Mouse (Mus musculus) C2C12 (cell line): ENCODE measurements around the gene Pip5kl1. TPM values are rescaled to one million over a fixed set of nuclear protein-coding genes. Genes with fewer than 3 reads are reported as not detected.
A peak's percentile ranks its signal among the peaks of the same experiment; 100 is the strongest.

Source experiments
- H3K27me3 ChIP-seq: one replicate; pipeline ENCODE4 v1.6.1; 2011; ENCODE audit not compliant: control insufficient read depth, insufficient read depth, insufficient read length
- H3K36me3 ChIP-seq: one replicate; pipeline ENCODE4 v1.6.1; 2011; ENCODE audit not compliant: control insufficient read depth, insufficient read depth
- H3K4me3 ChIP-seq: one replicate; pipeline ENCODE4 v1.5.1; 2011; ENCODE audit warnings: mild to moderate bottlenecking, control low read depth; ENCODE audit not compliant: poor library complexity, insufficient read depth, severe bottlenecking
- H3K79me2 ChIP-seq: one replicate; pipeline ENCODE4 v1.6.1; 2011; ENCODE audit not compliant: control insufficient read depth, insufficient read depth
- H3K79me3 ChIP-seq: one replicate; pipeline ENCODE4 v1.6.1; 2011; ENCODE audit warnings: low read depth, control low read depth
- H3ac ChIP-seq: one replicate; pipeline ENCODE3; 2011; ENCODE audit warnings: low read depth; ENCODE audit not compliant: control insufficient read depth, insufficient read length
- CEBPB ChIP-seq: IDR thresholded peaks from one replicate; pipeline ENCODE4 v1.6.1; 2011; ENCODE audit warnings: low read depth, mild to moderate bottlenecking, control low read depth, moderate library complexity
- CTCF ChIP-seq: IDR thresholded peaks from one replicate; pipeline ENCODE4 v1.5.1; 2011; ENCODE audit not compliant: control insufficient read depth, insufficient read depth, insufficient read length
- FOSL1 ChIP-seq: IDR thresholded peaks from one replicate; pipeline ENCODE4 v1.8.0; 2011; ENCODE audit warnings: mild to moderate bottlenecking, low read length; ENCODE audit not compliant: poor library complexity, insufficient read depth, severe bottlenecking
- MAX ChIP-seq: IDR thresholded peaks from one replicate; pipeline ENCODE4 v1.6.1; 2011; ENCODE audit warnings: mild to moderate bottlenecking, control low read depth
- MYOD1 ChIP-seq: IDR thresholded peaks from one replicate; pipeline ENCODE4 v1.6.1; 2011; ENCODE audit warnings: low read depth; ENCODE audit not compliant: control insufficient read depth, insufficient read length
- MYOG ChIP-seq: IDR thresholded peaks from one replicate; pipeline ENCODE4 v1.6.1; 2011; ENCODE audit not compliant: control insufficient read depth, insufficient read length; ENCODE audit errors: extremely low read depth
- USF1 ChIP-seq: IDR thresholded peaks from one replicate; pipeline ENCODE4 v1.6.1; 2011; ENCODE audit warnings: low read depth, mild to moderate bottlenecking, control low read depth, moderate library complexity
- polyA plus RNA-seq: library from polyadenylated mRNA; unstranded; fragments of >200 nt; fragmentation: generic; extraction: Trizol; gene quantifications from one replicate; pipeline ENCODE4 v1.2.1, GENCODE M21; 2012; ENCODE audit warnings: missing spikeins

The Pip5kl1 gene
- polyA plus RNA-seq, 1 experiment: 0.05 TPM

GRCm38 (mm10) chr2:32568149-32568548 is 6.4 kb upstream of the Pip5kl1 start:
- Histone ChIP-seq H3K36me3 (peaks cover 8% of the 10 kb centered on the region), H3K4me3 (no peak overlapping the region), H3K79me2 (peaks cover 23% of the 10 kb centered on the region), H3K27me3 (no peaks in the 10 kb centered on the region), H3K79me3 (peaks cover 18% of the 10 kb centered on the region), H3ac (no peak overlapping the region)
- TF ChIP-seq MYOG (no peak), CTCF (no peak), MYOD1 (no peak)

GRCm38 (mm10) chr2:32568941-32569340 is 5.7 kb upstream of the Pip5kl1 start:
- Histone ChIP-seq H3K79me3 (peaks cover 18% of the 10 kb centered on the region), H3K36me3 (peaks cover 14% of the 10 kb centered on the region), H3K27me3 (no peaks in the 10 kb centered on the region), H3ac (no peak overlapping the region), H3K4me3 (no peak overlapping the region), H3K79me2 (peaks cover 23% of the 10 kb centered on the region)
- TF ChIP-seq FOSL1: no peak
- TF ChIP-seq MAX: no peak
- no peak for TF ChIP-seq MYOD1
- no peak for TF ChIP-seq MYOG
- TF ChIP-seq USF1: no peak
- TF ChIP-seq CEBPB: no peak
- no peak for TF ChIP-seq CTCF

DNA sequence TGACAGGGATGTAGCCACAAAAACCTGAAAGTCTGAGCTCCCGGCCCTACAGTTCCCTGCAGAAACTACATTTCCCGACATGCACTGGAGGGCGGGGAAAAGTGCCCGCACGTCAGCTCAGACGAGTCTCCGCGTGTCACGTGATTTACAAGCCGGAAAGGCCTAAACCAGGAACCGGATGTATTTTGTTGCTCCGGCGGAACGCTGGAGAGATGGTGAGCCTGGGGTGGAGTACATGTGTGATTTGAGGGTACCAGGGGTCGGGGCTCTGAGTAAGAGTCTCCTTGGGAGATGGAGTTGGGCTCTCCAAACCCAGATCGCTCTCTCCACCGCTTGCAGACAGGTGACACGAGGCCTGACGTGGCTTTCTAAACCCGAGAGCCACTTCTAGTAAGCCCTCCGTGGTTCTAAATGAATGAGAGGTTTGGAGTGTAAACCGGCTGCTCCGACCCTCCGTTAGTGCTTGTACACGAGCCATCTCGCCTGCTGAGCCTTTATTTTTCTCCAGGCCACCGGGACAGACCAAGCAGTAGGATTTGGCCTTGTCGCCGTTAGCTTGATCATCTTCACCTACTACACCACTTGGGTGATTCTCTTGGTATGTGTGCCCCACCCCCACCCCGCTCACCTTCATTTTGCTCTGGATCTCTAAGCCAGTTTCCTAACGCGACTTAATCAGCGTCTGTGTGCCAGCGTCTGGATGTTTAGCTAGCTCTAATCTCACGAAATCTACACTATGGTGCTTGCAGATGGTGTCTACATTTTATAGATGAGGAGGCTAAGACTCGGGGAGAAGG is 3.7 kb upstream of the Pip5kl1 start, which contains the start of gene Dpm2:
TSS of gene Dpm2 (plus strand) at position 161 of the 797 bp plus-strand sequence.
- peak within 1 kb of the TSS; percentile 99 for H3K4me3 ChIP-seq
- H3K27me3 ChIP-seq: no peaks in the 10 kb centered on the region
- TF ChIP-seq MYOD1 (no peak), CTCF (no peak), USF1 (peak; percentile 98), FOSL1 (no peak), MAX (peak; percentile 23), CEBPB (no peak), MYOG (no peak)
- H3K79me3 ChIP-seq: peaks cover 18% of the 10 kb centered on the region
- H3ac ChIP-seq: peak within 1 kb of the TSS; percentile 86
- peaks cover 23% of the 10 kb centered on the region for H3K79me2 ChIP-seq
- peaks cover 14% of the 10 kb centered on the region for H3K36me3 ChIP-seq

DNA sequence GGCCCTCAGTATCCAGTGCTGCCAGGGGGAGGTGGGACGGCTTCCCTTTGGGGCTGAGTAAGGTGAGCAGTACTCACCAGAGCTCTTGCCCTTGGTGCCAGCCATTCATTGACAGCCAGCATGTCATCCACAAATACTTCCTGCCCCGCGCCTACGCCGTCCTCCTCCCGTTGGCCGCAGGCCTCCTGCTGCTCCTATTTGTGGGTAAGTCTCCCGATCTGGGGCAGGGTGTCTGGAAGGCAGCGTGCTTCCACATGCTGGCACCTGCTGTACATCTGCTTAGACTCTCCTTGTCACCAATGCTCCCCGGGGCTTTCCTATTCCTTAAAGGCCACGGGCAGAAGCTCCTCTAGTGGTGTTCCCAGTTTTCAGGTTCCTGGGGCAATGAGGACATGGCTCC is 2.4 kb upstream of the Pip5kl1 start:
- TF ChIP-seq CTCF (no peak), USF1 (no peak), FOSL1 (no peak), MYOG (no peak), MYOD1 (no peak), CEBPB (no peak)
- no peak overlapping the region for H3K4me3 ChIP-seq

DNA sequence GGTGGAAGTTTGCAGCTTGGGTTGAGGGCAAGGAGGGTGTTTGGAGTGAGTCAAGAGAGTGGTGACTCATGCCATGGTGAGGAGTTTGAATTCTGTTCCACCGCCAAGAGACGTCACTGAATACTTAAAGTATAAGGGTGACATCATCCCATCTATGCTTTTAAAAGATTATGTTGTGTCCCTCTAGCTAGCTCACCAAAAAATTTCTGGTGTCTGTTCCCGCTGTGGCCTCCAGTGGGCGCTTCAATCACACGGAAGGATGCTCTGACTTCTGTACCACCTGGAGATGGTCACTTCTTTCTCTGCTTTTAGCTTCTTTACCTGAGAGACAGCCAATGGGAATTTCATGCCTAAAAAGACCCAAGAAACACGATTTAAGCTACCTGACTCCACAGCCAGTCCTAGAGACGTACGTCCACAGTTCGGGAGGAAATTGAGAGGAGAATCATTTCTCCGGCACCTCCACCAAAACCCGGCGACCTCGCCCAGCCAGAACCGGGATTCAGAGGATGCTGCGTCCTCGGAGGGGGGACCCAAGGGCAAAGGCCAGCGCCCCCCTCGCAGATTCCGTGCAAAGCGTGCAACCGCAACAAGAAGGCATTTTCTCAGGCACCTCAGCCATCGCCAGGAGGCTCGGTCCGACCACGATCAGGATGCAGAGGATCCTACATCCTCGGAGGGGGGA is 446 bp downstream of the Pip5kl1 start:
- H3K79me2 ChIP-seq: peaks cover 23% of the 10 kb centered on the region
- H3ac ChIP-seq: no peak overlapping the region
- H3K36me3 ChIP-seq: peaks cover 14% of the 10 kb centered on the region
- peaks cover 18% of the 10 kb centered on the region for H3K79me3 ChIP-seq
- TF ChIP-seq MAX: no peak
- TF ChIP-seq FOSL1: peak; percentile 32
- no peaks in the 10 kb centered on the region for H3K27me3 ChIP-seq
- H3K4me3 ChIP-seq: no peak overlapping the region

More for the DNA sequence above, 2.4 kb upstream of the Pip5kl1 start:
- H3K79me2 ChIP-seq: peaks cover 23% of the 10 kb centered on the region
- no peaks in the 10 kb centered on the region for H3K27me3 ChIP-seq
- no peak overlapping the region for H3ac ChIP-seq
- peaks cover 14% of the 10 kb centered on the region for H3K36me3 ChIP-seq
- H3K79me3 ChIP-seq: peaks cover 18% of the 10 kb centered on the region

- H3K79me2 ChIP-seq: peaks cover 23% of the 10 kb centered on the region
- peaks cover 18% of the 10 kb centered on the region for H3K79me3 ChIP-seq
- no peak within 1 kb of the TSS for H3K4me3 ChIP-seq
- no peak for TF ChIP-seq CTCF
- TF ChIP-seq USF1: no peak
- TF ChIP-seq MAX: no peak
- no peak for TF ChIP-seq MYOG
- no peak for TF ChIP-seq FOSL1
- no peak for TF ChIP-seq CEBPB
- no peak for TF ChIP-seq MYOD1
- H3ac ChIP-seq: no peak within 1 kb of the TSS
- peaks cover 14% of the 10 kb centered on the region for H3K36me3 ChIP-seq
- H3K27me3 ChIP-seq: no peaks in the 10 kb centered on the region
Observed at GRCm38 (mm10) chr2:32575586-32576160, 1.1 kb downstream of the Pip5kl1 start, which contains the start of gene 9430097D07Rik. Gene 9430097D07Rik, minus strand, starts transcription at chr2:32575684.
